Mouse (Mus musculus): ENCODE data around the gene Slc13a5. TPM values are rescaled to one million over a fixed set of nuclear protein-coding genes. Genes with fewer than 3 reads are reported as not detected.

Slc13a5 gene
- polyA plus RNA-seq, 1 experiment from 2014 or later: 0.35 TPM

GRCm38 (mm10) chr11:72287543-72287942, 20.5 kb upstream of the Slc13a5 start:
- Histone ChIP-seq H3K4me3 (ENCODE audit: low read length) (no peak overlapping the region), H3K36me3 (ENCODE audit: control insufficient read depth, insufficient read depth, low read length) (no peaks in the 10 kb centered on the region), H3K9me3 (ENCODE audit: control insufficient read depth, low read length) (no peaks in the 10 kb centered on the region), H3K9ac (ENCODE audit: low read length) (no peak overlapping the region), H3K4me1 (replicated peaks; ENCODE audit: control insufficient read depth, insufficient read depth, low read length) (no peaks in the 10 kb centered on the region), H3K27ac (ENCODE audit: low read length) (no peak overlapping the region), H3K27me3 (ENCODE audit: control insufficient read depth, insufficient read depth, low read depth, low read length) (no peaks in the 10 kb centered on the region), H3K4me2 (ENCODE audit: low read depth, low read length) (no peak overlapping the region)
- ATAC-seq (ENCODE audit: low read depth): no peak
- 89% methylated on average over 3 of the region's 3 CpGs for WGBS

DNA sequence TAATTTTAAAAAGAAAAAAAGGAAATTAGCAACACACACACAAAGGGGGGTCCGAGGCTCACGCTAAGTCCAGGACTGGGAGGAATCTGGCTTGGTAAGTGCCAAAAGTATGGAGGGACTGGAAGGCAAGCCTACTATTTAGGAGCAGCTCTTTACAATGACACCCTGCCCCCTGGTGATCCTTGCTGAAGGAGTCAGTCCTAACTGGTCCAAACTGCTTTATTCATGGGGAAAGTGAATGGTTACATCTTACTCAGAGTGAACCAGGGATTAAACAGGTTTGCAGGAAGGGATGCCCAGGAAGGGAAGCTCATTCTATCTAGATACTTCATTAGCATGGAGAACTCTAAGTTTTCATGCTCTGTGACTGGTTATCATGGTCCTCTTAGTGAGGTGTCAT, 20.1 kb upstream of the Slc13a5 start:
- Histone ChIP-seq H3K27me3 (ENCODE audit: control insufficient read depth, insufficient read depth, low read depth, low read length) (no peaks in the 10 kb centered on the region), H3K36me3 (ENCODE audit: control insufficient read depth, insufficient read depth, low read length) (no peaks in the 10 kb centered on the region), H3K9me3 (ENCODE audit: control insufficient read depth, low read length) (no peaks in the 10 kb centered on the region), H3K27ac (ENCODE audit: low read length) (no peak overlapping the region), H3K4me1 (replicated peaks; ENCODE audit: control insufficient read depth, insufficient read depth, low read length) (no peaks in the 10 kb centered on the region), H3K9ac (ENCODE audit: low read length) (no peak overlapping the region), H3K4me3 (ENCODE audit: low read length) (no peak overlapping the region), H3K4me2 (ENCODE audit: low read depth, low read length) (no peak overlapping the region)
- WGBS: 97% methylated on average over 2 of the region's 2 CpGs
- ATAC-seq (ENCODE audit: low read depth): no peak

GRCm38 (mm10) chr11:72286651-72287050, 19.6 kb upstream of the Slc13a5 start:
- no peak overlapping the region for H3K4me2 ChIP-seq (ENCODE audit: low read depth, low read length)
- no peak for ATAC-seq (ENCODE audit: low read depth)
- no peaks in the 10 kb centered on the region for H3K9me3 ChIP-seq (ENCODE audit: control insufficient read depth, low read length)
- no peak overlapping the region for H3K9ac ChIP-seq (ENCODE audit: low read length)
- no peaks in the 10 kb centered on the region for H3K4me1 ChIP-seq (replicated peaks; ENCODE audit: control insufficient read depth, insufficient read depth, low read length)
- WGBS: 73% methylated on average over 3 of the region's 3 CpGs
- no peaks in the 10 kb centered on the region for H3K27me3 ChIP-seq (ENCODE audit: control insufficient read depth, insufficient read depth, low read depth, low read length)
- H3K4me3 ChIP-seq (ENCODE audit: low read length): no peak overlapping the region
- H3K27ac ChIP-seq (ENCODE audit: low read length): no peak overlapping the region
- no peaks in the 10 kb centered on the region for H3K36me3 ChIP-seq (ENCODE audit: control insufficient read depth, insufficient read depth, low read length)

DNA sequence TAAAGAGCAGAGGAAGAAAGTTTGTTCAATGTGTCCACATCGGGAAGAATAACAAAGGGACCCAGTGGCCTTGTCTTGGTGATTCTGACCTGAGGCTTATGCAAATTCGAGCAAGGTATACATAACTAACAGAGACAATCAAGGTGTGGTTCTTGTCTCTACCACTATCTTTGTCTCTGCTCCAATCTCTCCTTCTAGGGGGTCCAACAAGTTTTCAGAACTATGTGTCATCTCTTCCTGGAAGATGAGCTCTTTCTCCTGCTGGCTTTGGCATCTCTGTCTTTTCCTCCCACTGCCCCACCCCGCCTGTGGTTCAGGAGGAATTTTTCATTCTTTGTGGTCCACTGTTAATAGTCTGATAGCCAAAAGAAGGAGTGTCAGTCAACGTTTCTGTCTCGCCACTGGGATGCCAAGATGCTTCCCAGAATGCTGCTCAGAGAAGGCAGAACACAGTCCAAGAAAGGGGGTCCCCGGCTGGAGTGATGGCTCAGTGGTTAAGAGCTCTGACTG, 19.0 kb upstream of the Slc13a5 start:
- Histone ChIP-seq H3K4me3 (ENCODE audit: low read length) (no peak overlapping the region), H3K27me3 (ENCODE audit: control insufficient read depth, insufficient read depth, low read depth, low read length) (no peaks in the 10 kb centered on the region), H3K9ac (ENCODE audit: low read length) (no peak overlapping the region), H3K27ac (ENCODE audit: low read length) (no peak overlapping the region), H3K36me3 (ENCODE audit: control insufficient read depth, insufficient read depth, low read length) (no peaks in the 10 kb centered on the region), H3K4me2 (ENCODE audit: low read depth, low read length) (no peak overlapping the region), H3K9me3 (ENCODE audit: control insufficient read depth, low read length) (no peaks in the 10 kb centered on the region), H3K4me1 (replicated peaks; ENCODE audit: control insufficient read depth, insufficient read depth, low read length) (no peaks in the 10 kb centered on the region)
- 73% methylated on average over 6 of the region's 6 CpGs for WGBS
- no peak for ATAC-seq (ENCODE audit: low read depth)

- no peak for ATAC-seq (ENCODE audit: low read depth)
Measured at GRCm38 (mm10) chr11:72284532-72285182, 17.6 kb upstream of the Slc13a5 start.

DNA sequence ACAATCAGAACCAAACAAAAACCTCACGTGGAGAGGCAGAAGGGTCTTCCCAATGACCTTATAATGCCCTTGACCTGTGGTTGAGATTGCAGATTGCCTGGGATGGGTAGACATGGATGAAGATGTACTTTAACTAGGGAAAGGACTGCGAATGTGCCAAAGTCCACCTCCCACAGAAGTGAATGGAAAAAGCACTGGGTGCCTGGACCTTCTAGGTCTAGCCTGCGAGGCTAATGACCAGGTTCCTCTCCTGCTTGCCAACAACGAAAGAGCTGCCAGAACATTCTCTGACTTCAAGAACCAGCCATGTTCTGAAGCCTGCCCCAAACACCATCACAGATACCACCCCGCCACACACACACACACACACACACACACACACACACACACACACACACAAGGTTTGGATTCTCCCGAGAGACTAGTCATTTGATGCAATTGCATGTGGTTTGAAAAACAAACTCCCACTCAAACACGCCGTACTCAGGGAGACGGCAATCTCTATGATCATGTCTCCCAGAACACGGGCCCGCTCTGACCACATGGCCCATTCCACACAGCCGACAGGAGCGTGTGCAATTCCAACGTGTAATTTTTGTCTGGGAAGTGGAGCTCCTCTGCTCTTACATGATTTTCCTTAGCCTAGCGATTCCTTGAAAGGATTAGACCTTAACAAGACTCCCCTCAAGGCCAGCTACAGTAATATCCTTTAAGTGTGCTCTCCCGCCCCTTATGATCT, 16.6 kb upstream of the Slc13a5 start:
- H3K4me1 ChIP-seq (replicated peaks; ENCODE audit: control insufficient read depth, insufficient read depth, low read length): no peaks in the 10 kb centered on the region
- no peaks in the 10 kb centered on the region for H3K27me3 ChIP-seq (ENCODE audit: control insufficient read depth, insufficient read depth, low read depth, low read length)
- no peak overlapping the region for H3K4me3 ChIP-seq (ENCODE audit: low read length)
- H3K36me3 ChIP-seq (ENCODE audit: control insufficient read depth, insufficient read depth, low read length): no peaks in the 10 kb centered on the region
- H3K9me3 ChIP-seq (ENCODE audit: control insufficient read depth, low read length): no peaks in the 10 kb centered on the region
- H3K4me2 ChIP-seq (ENCODE audit: low read depth, low read length): no peak overlapping the region
- no peak overlapping the region for H3K9ac ChIP-seq (ENCODE audit: low read length)
- 81% methylated on average over 16 of the region's 16 CpGs for WGBS
- no peak overlapping the region for H3K27ac ChIP-seq (ENCODE audit: low read length)
- ATAC-seq (ENCODE audit: low read depth): no peak

More at GRCm38 (mm10) chr11:72284532-72285182, 17.6 kb upstream of the Slc13a5 start:
- H3K27me3 ChIP-seq (ENCODE audit: control insufficient read depth, insufficient read depth, low read depth, low read length): no peaks in the 10 kb centered on the region
- H3K27ac ChIP-seq (ENCODE audit: low read length): no peak overlapping the region
- H3K4me3 ChIP-seq (ENCODE audit: low read length): no peak overlapping the region
- H3K36me3 ChIP-seq (ENCODE audit: control insufficient read depth, insufficient read depth, low read length): no peaks in the 10 kb centered on the region
- 79% methylated on average over 14 of the region's 14 CpGs for WGBS
- H3K4me2 ChIP-seq (ENCODE audit: low read depth, low read length): no peak overlapping the region
- no peak overlapping the region for H3K9ac ChIP-seq (ENCODE audit: low read length)
- no peaks in the 10 kb centered on the region for H3K4me1 ChIP-seq (replicated peaks; ENCODE audit: control insufficient read depth, insufficient read depth, low read length)
- no peaks in the 10 kb centered on the region for H3K9me3 ChIP-seq (ENCODE audit: control insufficient read depth, low read length)

GRCm38 (mm10) chr11:72281852-72282400, 14.9 kb upstream of the Slc13a5 start:
- no peak overlapping the region for H3K9ac ChIP-seq (ENCODE audit: low read length)
- no peaks in the 10 kb centered on the region for H3K27me3 ChIP-seq (ENCODE audit: control insufficient read depth, insufficient read depth, low read depth, low read length)
- H3K36me3 ChIP-seq (ENCODE audit: control insufficient read depth, insufficient read depth, low read length): no peaks in the 10 kb centered on the region
- no peak overlapping the region for H3K4me3 ChIP-seq (ENCODE audit: low read length)
- H3K9me3 ChIP-seq (ENCODE audit: control insufficient read depth, low read length): no peaks in the 10 kb centered on the region
- no peak overlapping the region for H3K4me2 ChIP-seq (ENCODE audit: low read depth, low read length)
- ATAC-seq (ENCODE audit: low read depth): no peak
- no peaks in the 10 kb centered on the region for H3K4me1 ChIP-seq (replicated peaks; ENCODE audit: control insufficient read depth, insufficient read depth, low read length)
- no peak overlapping the region for H3K27ac ChIP-seq (ENCODE audit: low read length)
- WGBS: 44% methylated on average over 5 of the region's 5 CpGs

DNA sequence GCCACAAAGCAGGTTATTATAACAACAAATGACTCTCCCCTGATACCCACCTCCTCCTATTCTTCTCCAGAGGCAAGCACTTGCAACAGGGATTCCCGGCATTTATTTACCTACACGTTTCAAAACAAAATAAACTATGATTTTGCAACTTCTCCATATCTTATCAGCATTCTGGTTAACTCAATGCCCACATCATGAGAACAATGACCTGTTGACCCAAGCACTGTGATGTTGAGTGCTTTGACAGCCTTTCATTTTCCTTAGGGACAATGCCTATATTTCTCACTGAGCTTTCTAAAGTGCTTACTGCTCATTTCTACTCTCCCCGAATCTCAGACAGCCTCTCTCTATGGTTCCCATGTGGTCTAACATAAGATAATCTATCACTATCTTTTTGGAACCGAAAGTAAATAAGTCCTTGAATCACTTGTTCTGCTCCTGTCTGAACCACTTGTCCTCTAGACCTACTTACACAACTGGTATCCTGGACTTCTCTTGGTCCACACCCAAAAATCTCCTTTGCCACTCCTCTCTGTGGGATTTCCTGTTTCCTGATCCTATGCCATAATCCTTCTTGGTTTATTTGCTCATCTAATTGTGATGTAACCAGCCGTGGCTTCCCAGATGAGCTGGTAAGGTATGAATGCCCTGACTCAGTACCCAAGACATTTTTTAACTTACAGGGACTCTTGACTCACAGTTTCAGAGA, 14.3 kb upstream of the Slc13a5 start:
- ATAC-seq (ENCODE audit: low read depth): no peak
- 60% methylated on average over 5 of the region's 5 CpGs for WGBS
- Histone ChIP-seq H3K4me2 (ENCODE audit: low read depth, low read length) (no peak overlapping the region), H3K4me1 (replicated peaks; ENCODE audit: control insufficient read depth, insufficient read depth, low read length) (no peaks in the 10 kb centered on the region), H3K4me3 (ENCODE audit: low read length) (no peak overlapping the region), H3K27me3 (ENCODE audit: control insufficient read depth, insufficient read depth, low read depth, low read length) (no peaks in the 10 kb centered on the region), H3K9me3 (ENCODE audit: control insufficient read depth, low read length) (no peaks in the 10 kb centered on the region), H3K27ac (ENCODE audit: low read length) (no peak overlapping the region), H3K9ac (ENCODE audit: low read length) (no peak overlapping the region), H3K36me3 (ENCODE audit: control insufficient read depth, insufficient read depth, low read length) (no peaks in the 10 kb centered on the region)

GRCm38 (mm10) chr11:72273341-72273740, 6.3 kb upstream of the Slc13a5 start:
- H3K9ac ChIP-seq (ENCODE audit: low read length): no peak overlapping the region
- ATAC-seq (ENCODE audit: low read depth): no peak
- H3K4me3 ChIP-seq (ENCODE audit: low read length): no peak overlapping the region
- H3K4me2 ChIP-seq (ENCODE audit: low read depth, low read length): no peak overlapping the region
- no peaks in the 10 kb centered on the region for H3K9me3 ChIP-seq (ENCODE audit: control insufficient read depth, low read length)
- WGBS: 32% methylated on average over 3 of the region's 3 CpGs
- H3K27me3 ChIP-seq (ENCODE audit: control insufficient read depth, insufficient read depth, low read depth, low read length): no peaks in the 10 kb centered on the region
- no peaks in the 10 kb centered on the region for H3K4me1 ChIP-seq (replicated peaks; ENCODE audit: control insufficient read depth, insufficient read depth, low read length)
- H3K27ac ChIP-seq (ENCODE audit: low read length): no peak overlapping the region
- no peaks in the 10 kb centered on the region for H3K36me3 ChIP-seq (ENCODE audit: control insufficient read depth, insufficient read depth, low read length)
